Mouse (Mus musculus) erythroblast, embryonic 14.5 days (primary cell): Measurements from ENCODE around the gene Adipoq. TPM values are rescaled to one million over a fixed set of nuclear protein-coding genes. Genes with fewer than 3 reads are reported as not detected.

Experiments used
- H3K27me3 ChIP-seq: 2 replicates; pipeline ENCODE4 v1.6.1; 2012; ENCODE audit warnings: inconsistent platforms; ENCODE audit not compliant: control insufficient read depth
- H3K36me3 ChIP-seq: 2 replicates; pipeline ENCODE4 v1.6.1; 2012; ENCODE audit warnings: mild to moderate bottlenecking, inconsistent platforms; ENCODE audit not compliant: control insufficient read depth
- H3K4me1 ChIP-seq: 2 replicates; pipeline ENCODE4 v1.6.1; 2012; ENCODE audit warnings: inconsistent platforms; ENCODE audit not compliant: control insufficient read depth
- H3K4me3 ChIP-seq: replicated peaks from 2 replicates; pipeline ENCODE3; 2012; ENCODE audit warnings: moderate library complexity, mild to moderate bottlenecking, inconsistent platforms
- H3K9me3 ChIP-seq: 2 replicates; pipeline ENCODE4 v1.6.1; 2012; ENCODE audit warnings: low read length, inconsistent platforms, mixed read lengths; ENCODE audit not compliant: control insufficient read depth
- GATA1 ChIP-seq: IDR thresholded peaks from 2 replicates; pipeline ENCODE4 v1.6.1; 2012; ENCODE audit warnings: low read length, inconsistent platforms, mixed read lengths
- TAL1 ChIP-seq: IDR thresholded peaks from 3 replicates; pipeline ENCODE4 v1.6.1; 2012; ENCODE audit warnings: low read length, inconsistent platforms, mixed read lengths
- polyA plus RNA-seq: library from polyadenylated mRNA; stranded (reverse); fragments of >175 nt; gene quantifications from 2 replicates; pipeline ENCODE4 v1.2.3, GENCODE M21; 2012

Adipoq gene
- polyA plus RNA-seq, 1 experiment = not detected

- Histone ChIP-seq H3K4me3 (no peak overlapping the region), H3K9me3 (no peaks in the 10 kb centered on the region), H3K27me3 (no peaks in the 10 kb centered on the region), H3K4me1 (peaks cover 28% of the 10 kb centered on the region), H3K36me3 (peaks cover 95% of the 10 kb centered on the region)
- TF ChIP-seq TAL1 (no peak), GATA1 (no peak)
Measured at GRCm38 (mm10) chr16:23113903-23114302, 32.4 kb upstream of the Adipoq start.

- Histone ChIP-seq H3K27me3 (no peaks in the 10 kb centered on the region), H3K36me3 (peaks cover 95% of the 10 kb centered on the region)
Measured at GRCm38 (mm10) chr16:23114339-23115171, 31.8 kb upstream of the Adipoq start.

GRCm38 (mm10) chr16:23115486-23115885 lies 30.9 kb upstream of the Adipoq start:
- Histone ChIP-seq H3K27me3 (no peaks in the 10 kb centered on the region), H3K4me3 (no peak overlapping the region), H3K4me1 (peaks cover 13% of the 10 kb centered on the region), H3K36me3 (peaks cover 95% of the 10 kb centered on the region), H3K9me3 (no peaks in the 10 kb centered on the region)
- TF ChIP-seq GATA1 (no peak), TAL1 (no peak)

More at GRCm38 (mm10) chr16:23114339-23115171, 31.8 kb upstream of the Adipoq start:
- Histone ChIP-seq H3K4me3 (no peak overlapping the region), H3K9me3 (no peaks in the 10 kb centered on the region), H3K4me1 (peaks cover 21% of the 10 kb centered on the region)
- TF ChIP-seq GATA1 (no peak), TAL1 (no peak)

- no peak overlapping the region for H3K4me3 ChIP-seq
- no peaks in the 10 kb centered on the region for H3K27me3 ChIP-seq
- peaks cover 4% of the 10 kb centered on the region for H3K4me1 ChIP-seq
- H3K36me3 ChIP-seq = peaks cover 95% of the 10 kb centered on the region
- TF ChIP-seq GATA1 (no peak), TAL1 (no peak)
- H3K9me3 ChIP-seq = no peaks in the 10 kb centered on the region
Measured at GRCm38 (mm10) chr16:23117173-23117572, 29.2 kb upstream of the Adipoq start.

GRCm38 (mm10) chr16:23122446-23122845 lies 23.9 kb upstream of the Adipoq start:
- H3K4me1 ChIP-seq = peaks cover 12% of the 10 kb centered on the region
- H3K9me3 ChIP-seq = no peaks in the 10 kb centered on the region
- no peak for TF ChIP-seq TAL1
- TF ChIP-seq GATA1 = no peak
- H3K27me3 ChIP-seq = no peaks in the 10 kb centered on the region
- H3K4me3 ChIP-seq = no peak overlapping the region
- H3K36me3 ChIP-seq = peaks cover 87% of the 10 kb centered on the region

- H3K9me3 ChIP-seq = no peaks in the 10 kb centered on the region
- TF ChIP-seq GATA1 = no peak
- TF ChIP-seq TAL1 = no peak
- H3K36me3 ChIP-seq = peaks cover 80% of the 10 kb centered on the region
- H3K4me3 ChIP-seq = no peak overlapping the region
- no peaks in the 10 kb centered on the region for H3K27me3 ChIP-seq
- peaks cover 15% of the 10 kb centered on the region for H3K4me1 ChIP-seq
Measured at GRCm38 (mm10) chr16:23123104-23123503, 23.2 kb upstream of the Adipoq start.

GRCm38 (mm10) chr16:23124398-23124797 lies 21.9 kb upstream of the Adipoq start:
- Histone ChIP-seq H3K9me3 (no peaks in the 10 kb centered on the region), H3K27me3 (no peaks in the 10 kb centered on the region), H3K4me3 (no peak overlapping the region), H3K36me3 (peaks cover 69% of the 10 kb centered on the region), H3K4me1 (peaks cover 28% of the 10 kb centered on the region)
- no peak for TF ChIP-seq GATA1
- no peak for TF ChIP-seq TAL1

GRCm38 (mm10) chr16:23127311-23127672 lies 19.0 kb upstream of the Adipoq start:
- H3K9me3 ChIP-seq = no peaks in the 10 kb centered on the region
- H3K4me3 ChIP-seq = peak overlapping the region; percentile 70
- peaks cover 40% of the 10 kb centered on the region for H3K36me3 ChIP-seq
- H3K27me3 ChIP-seq = no peaks in the 10 kb centered on the region
- H3K4me1 ChIP-seq = peaks cover 29% of the 10 kb centered on the region
- TF ChIP-seq TAL1 (no peak), GATA1 (no peak)

GRCm38 (mm10) chr16:23127673-23128375 lies 18.5 kb upstream of the Adipoq start, which contains the start of gene Rfc4:
Gene Rfc4, minus strand, starts transcription at chr16:23127737.
- peak within 1 kb of the TSS; percentile 70 for H3K4me3 ChIP-seq
- peaks cover 29% of the 10 kb centered on the region for H3K4me1 ChIP-seq
- H3K36me3 ChIP-seq = peaks cover 35% of the 10 kb centered on the region
- TF ChIP-seq GATA1 = no peak
- TF ChIP-seq TAL1 = no peak
- no peaks in the 10 kb centered on the region for H3K9me3 ChIP-seq
- H3K27me3 ChIP-seq = no peaks in the 10 kb centered on the region
